Mouse (Mus musculus): ENCODE measurements around the gene Srebf1.

DNA sequence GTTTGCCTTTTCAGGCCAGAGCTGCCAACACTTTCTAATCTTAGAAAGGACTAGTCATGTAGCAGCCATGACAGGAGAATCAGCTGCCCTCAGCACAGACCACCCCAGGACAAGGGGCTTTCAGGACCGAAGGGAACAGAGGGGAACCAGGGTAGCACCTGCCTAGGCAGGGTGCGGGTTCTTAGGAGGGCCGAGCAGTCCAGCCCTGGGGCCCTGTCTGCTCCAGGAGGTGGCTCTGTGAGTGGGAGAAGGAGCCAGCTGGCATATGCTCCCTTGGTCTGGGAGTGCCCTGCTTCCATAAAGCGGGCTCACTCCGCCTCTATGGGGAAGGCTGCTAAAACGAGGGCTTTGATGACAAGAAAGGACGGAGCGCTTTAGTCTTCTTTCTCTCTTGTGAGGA, 10.9 kb upstream of the Srebf1 start:
- no peak for TF ChIP-seq POLR2A (IDR thresholded peaks at IDR 0.05; ENCODE audit: low read depth, low read length)
- no peak for TF ChIP-seq CTCF (conservative IDR thresholded peaks at IDR 0.05; ENCODE audit: insufficient read depth, insufficient read length, low read depth, low read length)
